Mouse (Mus musculus): ENCODE data around the gene Ccdc3.

DNA sequence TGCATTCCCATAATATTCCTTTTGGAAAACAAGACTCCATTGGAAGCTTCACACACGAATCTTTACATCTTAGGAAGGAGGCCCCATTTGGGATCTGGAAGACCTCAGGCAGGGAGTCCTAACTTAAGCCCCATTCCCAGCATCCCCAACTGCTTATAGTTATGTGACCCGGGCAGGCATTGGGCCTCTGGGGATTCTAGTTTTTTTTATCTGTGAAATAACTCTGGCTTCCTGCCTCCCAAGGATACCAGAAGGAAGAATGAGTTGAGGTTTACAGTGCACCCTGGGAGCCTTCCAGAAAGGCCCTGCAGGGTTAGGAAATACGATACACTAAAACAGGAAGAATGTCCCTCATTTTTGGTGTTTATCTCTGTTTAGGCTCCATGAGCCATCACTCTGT is 8.5 kb upstream of the Ccdc3 start:
- no peak for TF ChIP-seq GATA1 (IDR thresholded peaks at IDR 0.05; ENCODE audit: borderline replicate concordance, low read length)
- TF ChIP-seq FLI1 (IDR thresholded peaks at IDR 0.05; ENCODE audit: low read length), result no peak
